In the genomic region with DNA sequence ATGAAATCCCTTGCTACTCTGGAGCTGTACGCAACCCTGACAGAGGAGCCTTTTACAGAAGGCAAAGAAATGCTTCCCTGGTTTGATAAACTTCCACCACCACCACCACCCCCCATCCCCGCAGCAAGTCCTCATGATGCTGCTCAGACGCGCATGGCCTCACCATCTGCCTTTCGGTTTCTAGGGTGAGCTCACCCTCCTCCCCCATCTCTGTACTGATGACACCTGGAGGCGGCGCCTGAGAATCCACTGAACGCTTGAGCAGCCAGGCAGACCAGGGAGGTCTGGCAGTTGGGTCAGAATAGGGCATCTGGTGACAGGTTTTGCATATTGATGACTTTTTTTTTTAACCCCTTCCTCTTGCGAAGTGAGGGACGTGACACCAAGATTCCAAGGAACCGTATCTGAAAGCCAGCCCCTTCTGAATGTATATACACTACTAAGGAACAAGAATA, we compare ENCODE assay signal across 7 mouse cellular contexts. TPM values are rescaled to one million over a fixed set of nuclear protein-coding genes. Genes with fewer than 3 reads are reported as not detected.
DNase-seq lines count a peak whose midpoint lies in the region; ATAC-seq and TF ChIP-seq lines count a peak whose summit lies in the region.

No protein-coding gene starts in this region.

- H3K4me1 ChIP-seq in midbrain, embryonic 11.5 days (ENCODE audit: control insufficient read depth, insufficient read depth, low read length): peaks cover 7% of the 10 kb centered on the region; the same call in 1 of the 2 replicates
- no peaks in the 10 kb centered on the region; the same call in 1 of the 2 replicates for H3K4me1 ChIP-seq in small intestine, adult 2 months (ENCODE audit: control insufficient read depth, insufficient read depth, insufficient read length, low read length)

- H3K27me3 ChIP-seq in midbrain, embryonic 11.5 days (ENCODE audit: control insufficient read depth, insufficient read depth, low read length): no peaks in the 10 kb centered on the region
- no peaks in the 10 kb centered on the region for H3K27me3 ChIP-seq in small intestine, adult 2 months (ENCODE audit: control insufficient read depth, insufficient read depth, low read length)

- WGBS in midbrain, embryonic 11.5 days: under 1% methylated on average over 11 of the region's 11 CpGs
- 2% methylated on average over 11 of the region's 11 CpGs for WGBS in small intestine, adult 2 months

- peak; percentile 87 for ATAC-seq in inflammation-experienced regulatory T-cells, adult 6 months
- ATAC-seq in midbrain, embryonic 11.5 days (ENCODE audit: low FRiP score): peak; percentile 88

- H3K27ac ChIP-seq in midbrain, embryonic 11.5 days (ENCODE audit: low read depth, low read length): peak overlapping the region; percentile 90
- H3K27ac ChIP-seq in small intestine, adult 2 months (ENCODE audit: insufficient read depth, low read depth, low read length): peak overlapping the region; percentile 89

- no peaks in the 10 kb centered on the region for H3K36me3 ChIP-seq in midbrain, embryonic 11.5 days (ENCODE audit: control insufficient read depth, insufficient read depth, low read length)
- H3K36me3 ChIP-seq in small intestine, adult 2 months (ENCODE audit: control insufficient read depth, insufficient read depth, low read length): no peaks in the 10 kb centered on the region

- intact Hi-C loops in left cerebral cortex, postnatal 4 days (cut with DNase I): no loop called here

- peak overlapping the region; percentile 91 for H3K9ac ChIP-seq in midbrain, embryonic 11.5 days (ENCODE audit: low read length)

- H3K4me2 ChIP-seq in midbrain, embryonic 11.5 days: peak overlapping the region; percentile 74

- TF ChIP-seq POLR2A in small intestine, adult 2 months (IDR thresholded peaks at IDR 0.05; ENCODE audit: low read depth, low read length): 0 out of 2 replicates have a peak, but pooled peaks have one; percentile 5

- peak overlapping the region; percentile 92 for H3K4me3 ChIP-seq in midbrain, embryonic 11.5 days (ENCODE audit: low read depth, low read length)
- H3K4me3 ChIP-seq in small intestine, adult 2 months (ENCODE audit: low read depth, low read length): peak overlapping the region; percentile 93

- DNase-seq in adrenal gland, adult 8-10 months: peak; percentile 76
- DNase-seq in embryo, embryonic 10 days (ENCODE audit: low spot score): peak; percentile 90
- peak; percentile 48 for DNase-seq in gastrocnemius, postnatal 10 days
- peak; percentile 90 for DNase-seq in left cerebral cortex, postnatal 4 days
- DNase-seq in midbrain, embryonic 11.5 days (ENCODE audit: low spot score, missing footprints): no peak

- peak; percentile 14; the same call in 1 of the 2 replicates for TF ChIP-seq CTCF in small intestine, adult 2 months (IDR thresholded peaks at IDR 0.05; ENCODE audit: extremely low read depth, insufficient read length, insufficient replicate concordance, low read depth, low read length)

- no peaks in the 10 kb centered on the region for H3K9me3 ChIP-seq in midbrain, embryonic 11.5 days (ENCODE audit: control insufficient read depth, low read length)

RNA-seq across cellular contexts. Expression of a gene that starts 27.0 kb away (rescaled TPM):
- total RNA-seq in adrenal gland, adult 8-10 months (2022): 10 to 100 TPM; 75.4 to 88.7 (median 82.5) TPM
- 10 to 100 TPM; 42.2 to 45.2 TPM for total RNA-seq in gastrocnemius, postnatal 10 days (2021)
- polyA plus RNA-seq in inflammation-experienced regulatory T-cells, adult 6 months (2017; shearing (Covaris generic)): 100 to 1,000 TPM in 1 of 3 experiments, 10 to 100 TPM in 2; 92.3 to 115 (median 99.8) TPM
- total RNA-seq in left cerebral cortex, postnatal 4 days (2021): 100 to 1,000 TPM; 101 to 104 TPM
- polyA plus RNA-seq in midbrain, embryonic 11.5 days (2014; fragmentation: Nextera tagmentation; extraction: Ambion mirVana): 110 and 114 TPM in 2 replicates
- polyA plus RNA-seq in small intestine, adult 2 months (2012; rRNA removed): 1.0 and 1.5 TPM in 2 replicates

RNA-seq across cellular contexts. Expression of a gene that starts 44.7 kb away (rescaled TPM):
- 10 to 100 TPM; 65.2 to 83.9 (median 75.7) TPM for total RNA-seq in adrenal gland, adult 8-10 months (2022)
- total RNA-seq in gastrocnemius, postnatal 10 days (2021): 10 to 100 TPM; 44.7 to 46.3 TPM
- polyA plus RNA-seq in inflammation-experienced regulatory T-cells, adult 6 months (2017; shearing (Covaris generic)): 10 to 100 TPM; 13.6 to 17.2 (median 16.0) TPM
- 100 to 1,000 TPM; 144 to 149 TPM for total RNA-seq in left cerebral cortex, postnatal 4 days (2021)
- 9.1 and 9.4 TPM in 2 replicates for polyA plus RNA-seq in midbrain, embryonic 11.5 days (2014; fragmentation: Nextera tagmentation; extraction: Ambion mirVana)
- 9.9 and 17.7 TPM in 2 replicates for polyA plus RNA-seq in small intestine, adult 2 months (2012; rRNA removed)
